Mouse (Mus musculus) liver (tissue): ENCODE results near the gene Dmxl2.

ENCODE experiments used
- DNase-seq: peaks from one replicate; pipeline ENCODE4 v3.0.0-alpha.2; 2020; ENCODE audit warnings: mixed read lengths

Dmxl2 gene

GRCm38 (mm10) chr9:54501453-54502110, at the start of gene Dmxl2:
TSS of gene Dmxl2 (minus strand) at chr9:54501626.
- DNase-seq = peak; percentile 81

DNA sequence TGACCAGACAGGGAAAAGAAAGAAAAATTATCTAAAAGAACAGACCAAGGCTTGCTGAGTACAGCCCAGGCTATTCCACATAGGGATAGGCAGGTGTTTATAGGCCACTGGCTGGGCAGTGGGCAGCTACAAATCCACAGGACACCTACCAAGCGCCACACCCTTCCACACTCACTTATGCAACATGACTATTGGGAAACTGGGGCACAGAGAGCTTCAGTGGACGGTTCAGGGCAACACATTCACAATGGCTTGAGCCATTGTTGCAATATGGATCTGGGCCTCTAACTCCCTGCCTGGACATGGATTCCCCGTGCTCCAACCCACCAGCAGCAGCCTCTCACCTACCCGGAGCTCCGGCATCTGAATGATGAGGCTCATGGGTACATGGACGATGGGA, 48.0 kb upstream of the Dmxl2 start:
- DNase-seq = no peak

- DNase-seq = peak; percentile 70
Measured at GRCm38 (mm10) chr9:54547536-54547935, 46.1 kb upstream of the Dmxl2 start.

DNA sequence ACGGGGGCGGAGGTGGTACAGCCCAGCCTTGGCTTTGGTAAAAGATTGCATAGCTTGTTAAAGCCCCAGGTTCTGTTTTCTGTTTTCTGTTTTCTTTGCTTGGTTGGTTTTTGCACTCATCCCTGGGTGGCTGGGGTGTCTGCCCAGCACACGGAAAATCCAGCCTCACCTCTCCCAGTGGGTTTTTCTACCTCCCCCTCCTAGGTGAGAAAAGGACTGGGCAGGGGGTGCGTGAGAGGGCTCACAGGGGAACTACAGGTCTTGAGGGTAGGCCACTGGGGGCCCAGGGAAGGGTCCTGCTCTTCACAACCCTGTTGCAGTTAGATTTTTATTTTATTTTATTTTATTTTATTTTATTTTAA, 43.5 kb upstream of the Dmxl2 start:
- DNase-seq = no peak

- no peak for DNase-seq
Measured at GRCm38 (mm10) chr9:54544212-54544953, 43.0 kb upstream of the Dmxl2 start.

- DNase-seq = no peak
Measured at GRCm38 (mm10) chr9:54540801-54541200, 39.4 kb upstream of the Dmxl2 start.

- DNase-seq = no peak
Measured at GRCm38 (mm10) chr9:54538684-54539083, 37.3 kb upstream of the Dmxl2 start, which contains the start of gene Sh2d7. TSS of gene Sh2d7 (plus strand) at chr9:54538984.

DNA sequence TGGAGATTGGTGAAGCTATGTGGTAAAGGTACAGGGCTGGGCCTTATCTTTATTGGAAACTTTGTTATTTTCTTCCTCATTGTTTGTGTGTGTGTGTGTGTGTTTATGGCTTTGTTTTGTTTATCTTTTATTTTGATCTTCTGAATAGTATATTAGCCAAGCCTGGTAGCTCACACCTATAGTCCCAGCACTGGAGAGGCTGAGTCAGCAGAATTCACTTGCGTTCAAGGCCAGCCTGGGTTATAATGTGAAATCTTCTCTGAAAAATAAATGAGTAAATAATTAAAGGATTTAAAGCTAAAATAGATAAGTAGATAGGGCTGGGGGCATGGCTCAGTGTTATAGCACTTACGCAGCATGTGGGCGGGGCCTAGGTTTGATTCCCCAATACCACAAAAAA, 36.8 kb upstream of the Dmxl2 start:
- DNase-seq = no peak

DNA sequence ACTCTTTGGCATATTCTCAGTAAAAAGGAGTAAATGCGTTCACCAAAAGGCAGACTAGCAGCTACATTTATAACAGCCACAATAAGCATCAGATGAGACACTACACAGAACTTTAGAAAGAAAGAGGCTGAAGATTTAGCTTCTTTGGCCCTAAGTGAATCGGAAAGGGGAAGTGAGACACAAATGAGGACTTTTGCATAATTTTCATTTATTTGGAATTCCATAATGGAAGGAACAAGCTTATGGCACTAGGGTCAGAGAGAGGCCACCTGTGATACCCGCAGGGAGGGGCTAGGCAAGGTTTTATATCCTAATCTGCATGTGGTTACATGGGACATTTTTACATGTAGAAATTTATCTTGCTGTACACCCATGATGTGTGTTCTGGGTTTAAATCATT, 36.1 kb upstream of the Dmxl2 start:
- no peak for DNase-seq

DNA sequence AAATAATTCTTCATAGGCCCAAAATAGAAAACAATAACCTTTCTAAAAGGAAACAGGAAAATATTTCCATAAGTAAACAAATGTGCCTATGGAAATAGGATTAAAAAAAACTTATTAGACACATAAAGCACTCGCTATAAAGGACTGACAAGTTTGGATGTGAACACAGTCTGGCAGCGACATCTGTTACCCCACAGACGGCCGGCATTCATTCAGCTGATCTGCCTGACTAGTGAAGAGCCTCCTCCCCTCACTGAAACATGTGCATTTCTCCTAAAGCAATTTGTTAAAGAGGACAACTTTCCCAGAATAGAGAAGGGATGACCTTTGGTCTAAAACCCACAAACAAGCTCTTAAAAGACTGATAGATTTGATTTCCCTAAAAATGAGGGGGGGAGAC, 35.6 kb upstream of the Dmxl2 start:
- no peak for DNase-seq

- no peak for DNase-seq
Measured at GRCm38 (mm10) chr9:54536236-54536635, 34.8 kb upstream of the Dmxl2 start.

DNA sequence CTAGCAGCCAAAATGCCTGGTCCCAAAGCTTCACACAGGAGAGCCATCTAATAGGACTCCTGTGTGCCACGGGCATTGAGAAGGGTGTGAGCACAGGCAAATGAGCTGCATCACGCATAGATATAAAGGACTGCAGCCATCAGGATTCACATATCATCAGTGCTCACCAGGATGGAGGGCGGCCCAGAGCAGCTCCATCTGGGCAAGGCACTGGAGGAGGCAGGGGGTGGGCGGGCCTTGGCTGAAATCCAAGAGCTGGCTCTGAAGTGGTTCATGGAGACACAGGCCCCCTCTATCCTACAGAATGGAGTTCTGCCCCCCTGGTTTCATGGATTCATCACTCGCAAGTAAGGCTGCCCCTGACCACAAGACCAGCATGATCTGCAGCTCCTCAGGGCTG, 32.5 kb upstream of the Dmxl2 start:
- no peak for DNase-seq

DNA sequence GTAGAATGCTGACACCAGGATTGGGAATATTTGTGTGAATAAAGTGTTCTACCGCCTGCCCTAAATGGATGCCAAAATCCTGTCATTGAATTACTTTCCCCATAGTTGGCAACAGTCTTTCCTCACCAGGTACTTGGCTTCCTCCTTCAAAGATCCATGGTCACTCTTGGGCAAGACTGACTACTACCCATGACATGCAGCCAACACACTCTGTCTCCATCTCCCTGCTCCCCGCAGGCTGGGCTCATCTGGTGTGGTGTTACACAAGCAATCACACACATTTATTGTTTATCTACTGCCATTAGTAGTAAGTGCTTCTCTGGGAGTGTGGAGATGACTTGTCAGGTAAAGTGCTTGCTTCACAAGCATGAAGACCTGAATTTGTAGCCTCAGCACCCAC, 31.5 kb upstream of the Dmxl2 start:
- DNase-seq = no peak

GRCm38 (mm10) chr9:54531421-54531820, 30.0 kb upstream of the Dmxl2 start:
- no peak for DNase-seq

DNA sequence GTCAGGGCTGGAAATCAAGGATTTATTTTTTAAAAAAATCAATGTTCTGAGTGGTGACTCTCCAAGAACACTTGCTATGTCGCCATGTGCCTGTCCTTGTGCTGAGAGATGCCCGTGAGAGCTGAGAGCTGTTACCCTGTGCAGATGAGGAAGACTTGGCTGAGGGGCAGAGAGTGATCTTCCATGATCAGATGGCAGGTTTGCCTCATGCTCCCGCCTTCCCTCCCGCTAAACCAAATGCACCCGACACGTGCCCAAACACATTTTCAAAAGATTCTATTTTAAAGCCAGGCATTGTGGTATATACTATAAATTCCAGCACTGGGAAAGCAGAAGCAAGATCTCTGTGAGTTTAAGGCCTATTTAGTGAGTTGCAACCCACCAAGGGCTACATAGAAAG, 29.4 kb upstream of the Dmxl2 start:
- no peak for DNase-seq

DNA sequence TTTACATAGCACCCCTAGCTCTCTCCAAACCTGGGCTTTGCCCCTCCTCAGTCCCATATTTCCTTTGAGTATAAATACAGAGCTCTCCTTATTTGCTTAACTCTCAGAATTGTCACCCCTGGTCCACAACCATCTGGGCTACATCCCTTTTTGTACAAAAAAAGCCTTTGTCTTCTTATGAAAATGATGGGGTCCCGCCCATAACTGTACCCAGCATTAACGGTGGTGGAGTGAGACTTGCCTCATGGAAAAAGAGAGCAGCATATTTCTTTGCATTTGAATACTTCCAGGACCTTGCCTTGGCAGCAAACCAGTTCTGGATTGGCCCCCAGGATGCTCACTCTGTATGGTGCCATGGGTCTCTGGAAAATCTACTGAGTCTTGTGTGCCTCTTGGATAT, 28.5 kb upstream of the Dmxl2 start:
- DNase-seq = no peak

DNA sequence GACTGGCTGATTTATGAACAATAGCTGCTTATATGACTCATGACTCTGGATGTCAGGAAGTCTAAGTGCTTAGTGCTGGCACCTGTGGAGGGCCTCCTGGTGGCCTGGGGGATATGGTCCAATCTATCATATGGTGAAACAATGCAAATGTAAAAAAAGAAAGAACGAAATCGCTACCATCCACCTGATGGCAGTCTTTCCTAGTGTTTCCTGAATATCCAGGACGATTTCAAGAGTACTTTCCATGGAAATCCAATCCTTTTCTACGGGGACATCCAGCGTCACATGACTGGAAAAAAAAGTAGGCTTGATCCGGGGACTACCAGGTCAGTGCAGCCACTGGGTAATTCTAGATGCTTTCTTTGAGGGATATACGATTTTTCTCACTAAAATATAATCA, 26.3 kb upstream of the Dmxl2 start:
- no peak for DNase-seq

- DNase-seq = no peak
Measured at GRCm38 (mm10) chr9:54520286-54520685, 18.9 kb upstream of the Dmxl2 start.

DNA sequence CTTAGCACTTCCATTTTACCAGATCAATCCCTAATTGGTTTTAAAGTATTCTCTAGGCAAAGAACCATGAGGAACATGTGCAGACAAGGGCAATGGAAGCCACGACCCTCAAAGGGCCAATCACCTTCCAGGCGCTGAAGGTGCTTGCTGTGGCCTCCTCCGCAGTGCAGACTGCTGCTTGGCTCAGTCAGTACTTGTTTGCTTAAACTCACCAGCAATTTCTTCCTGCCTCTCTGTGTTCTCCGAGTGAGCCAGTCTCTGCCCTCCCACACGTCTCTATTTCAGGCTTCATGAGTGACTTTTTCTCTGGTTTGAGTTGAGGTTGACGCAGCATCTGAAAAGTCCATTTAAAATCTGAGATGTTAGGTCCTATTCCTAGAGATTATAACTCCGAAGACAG, 17.5 kb upstream of the Dmxl2 start:
- no peak for DNase-seq

GRCm38 (mm10) chr9:54515991-54516390, 14.6 kb upstream of the Dmxl2 start:
- DNase-seq = no peak

DNA sequence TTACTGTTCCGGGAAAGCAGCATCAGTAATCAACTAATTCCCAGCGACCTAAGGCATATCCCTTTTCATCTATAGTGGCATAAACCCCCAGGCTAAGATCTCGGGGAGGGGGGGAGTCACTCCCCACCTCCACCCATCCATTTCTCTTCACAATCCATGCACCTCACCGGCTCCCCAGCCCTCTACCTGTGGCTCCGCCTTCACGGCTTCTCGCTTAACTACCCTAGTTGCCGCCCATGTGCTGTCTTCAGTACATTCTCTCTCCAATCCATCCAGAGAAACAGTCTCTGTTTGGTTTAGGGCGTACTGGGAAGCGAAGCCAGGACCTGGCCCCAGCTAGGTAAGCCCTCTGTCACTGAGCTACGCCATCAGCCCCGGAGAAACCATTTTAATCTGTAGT, 1.4 kb upstream of the Dmxl2 start:
- no peak for DNase-seq

DNA sequence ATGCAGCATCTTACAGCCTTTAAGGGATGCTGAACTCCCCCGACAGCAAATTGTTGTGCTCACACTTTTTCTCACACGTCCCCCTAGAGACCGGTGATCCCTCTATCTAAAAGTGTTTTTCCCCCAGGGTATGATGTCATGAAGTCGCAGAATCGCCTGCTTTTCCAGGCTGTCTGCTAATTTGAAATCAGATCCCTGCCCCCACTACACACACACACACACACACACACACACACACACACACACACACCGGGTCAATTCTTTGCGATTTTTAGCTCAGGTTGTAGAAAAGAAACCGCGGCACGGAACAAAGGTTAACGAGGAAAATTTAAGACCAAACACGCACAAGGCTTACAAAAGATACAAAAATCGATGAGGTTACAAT, 677 bp upstream of the Dmxl2 start:
- no peak for DNase-seq

DNA sequence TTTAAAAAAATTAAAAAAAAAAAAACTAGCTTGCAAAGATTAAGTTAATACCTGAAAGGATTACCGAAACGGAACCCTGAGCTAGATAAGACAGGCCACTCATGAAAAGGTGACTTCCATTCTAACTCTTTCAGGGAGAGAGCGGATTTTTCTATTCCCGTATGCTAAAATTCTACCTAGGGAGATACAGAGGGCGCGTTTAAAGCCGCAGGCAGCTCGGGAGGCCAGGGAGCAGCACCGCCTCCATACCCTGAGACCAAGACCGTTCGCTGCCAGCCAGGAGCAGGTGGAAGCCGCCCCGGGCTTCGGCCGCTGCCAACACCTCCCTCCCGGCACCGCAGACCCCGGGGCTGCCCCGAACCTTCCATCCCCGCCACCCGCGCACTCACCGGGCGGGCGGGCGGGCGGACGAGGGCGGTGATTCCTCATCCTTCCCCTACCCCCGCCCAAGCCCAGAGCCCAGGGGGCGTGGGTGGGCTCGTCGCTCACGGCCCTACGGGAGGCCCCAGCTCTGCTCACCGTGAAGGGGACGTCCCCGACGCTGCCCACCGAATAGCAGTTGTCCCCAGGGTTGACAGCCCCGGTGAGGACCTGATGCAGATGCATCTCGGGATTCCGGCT, 484 bp downstream of the Dmxl2 start:
- peak; percentile 12 for DNase-seq

GRCm38 (mm10) chr9:54499791-54500190, 1.6 kb downstream of the Dmxl2 start:
- DNase-seq = no peak
